Mouse (Mus musculus) cerebellum, adult 9-10 months (tissue): Measurements from ENCODE around the gene Gls2.

ENCODE experiments used
- DNase-seq: peaks from one replicate; pipeline ENCODE4 v3.0.0; 2022

Gls2 gene

GRCm38 (mm10) chr10:128232420-128232985 lies 38.2 kb downstream of the Gls2 start:
- DNase-seq: peak; percentile 88

- DNase-seq: no peak
These were observed 42.1 kb downstream of the Gls2 start for GRCm38 (mm10) chr10:128236321-128236720.

GRCm38 (mm10) chr10:128237807-128238480 lies 43.7 kb downstream of the Gls2 start:
- peak; percentile 63 for DNase-seq

GRCm38 (mm10) chr10:128239140-128239539 lies 44.9 kb downstream of the Gls2 start:
- no peak for DNase-seq

DNA sequence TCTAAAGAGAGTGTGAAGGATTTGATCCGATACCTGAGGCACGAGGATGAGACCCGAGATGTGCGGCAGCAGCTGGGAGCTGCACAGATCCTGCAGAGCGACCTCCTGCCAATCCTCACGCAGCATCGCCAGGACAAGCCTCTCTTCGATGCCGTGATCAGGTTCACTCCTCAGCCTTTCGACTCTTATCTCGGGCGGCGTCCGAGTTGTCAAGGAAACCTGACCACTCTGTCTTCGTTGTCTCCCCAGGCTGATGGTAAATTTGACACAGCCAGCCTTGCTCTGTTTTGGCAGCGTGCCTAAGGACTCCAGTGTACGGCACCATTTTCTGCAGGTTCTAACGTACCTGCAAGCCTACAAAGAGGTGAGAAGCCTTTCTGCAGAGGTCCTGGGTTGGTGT lies 45.9 kb downstream of the Gls2 start:
- no peak for DNase-seq

GRCm38 (mm10) chr10:128243252-128243651 lies 49.0 kb downstream of the Gls2 start:
- no peak for DNase-seq

DNA sequence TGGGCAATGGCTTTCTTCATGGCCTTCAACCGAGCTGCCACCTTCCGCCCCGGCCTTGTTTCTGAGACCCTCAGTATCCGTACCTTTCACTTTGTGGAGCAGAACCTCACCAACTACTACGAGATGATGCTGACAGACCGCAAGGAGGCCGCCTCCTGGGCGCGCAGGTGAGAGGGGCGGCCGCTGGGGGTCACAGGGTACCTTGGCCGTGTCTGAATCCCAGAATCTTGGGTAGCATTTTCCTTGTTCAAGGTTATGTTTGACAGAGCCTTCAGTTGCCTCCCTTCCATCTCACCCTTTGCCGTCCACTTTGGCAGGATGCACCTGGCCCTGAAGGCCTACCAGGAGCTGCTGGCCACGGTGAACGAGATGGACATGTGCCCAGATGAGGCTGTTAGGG lies 49.9 kb downstream of the Gls2 start:
- DNase-seq: no peak

DNA sequence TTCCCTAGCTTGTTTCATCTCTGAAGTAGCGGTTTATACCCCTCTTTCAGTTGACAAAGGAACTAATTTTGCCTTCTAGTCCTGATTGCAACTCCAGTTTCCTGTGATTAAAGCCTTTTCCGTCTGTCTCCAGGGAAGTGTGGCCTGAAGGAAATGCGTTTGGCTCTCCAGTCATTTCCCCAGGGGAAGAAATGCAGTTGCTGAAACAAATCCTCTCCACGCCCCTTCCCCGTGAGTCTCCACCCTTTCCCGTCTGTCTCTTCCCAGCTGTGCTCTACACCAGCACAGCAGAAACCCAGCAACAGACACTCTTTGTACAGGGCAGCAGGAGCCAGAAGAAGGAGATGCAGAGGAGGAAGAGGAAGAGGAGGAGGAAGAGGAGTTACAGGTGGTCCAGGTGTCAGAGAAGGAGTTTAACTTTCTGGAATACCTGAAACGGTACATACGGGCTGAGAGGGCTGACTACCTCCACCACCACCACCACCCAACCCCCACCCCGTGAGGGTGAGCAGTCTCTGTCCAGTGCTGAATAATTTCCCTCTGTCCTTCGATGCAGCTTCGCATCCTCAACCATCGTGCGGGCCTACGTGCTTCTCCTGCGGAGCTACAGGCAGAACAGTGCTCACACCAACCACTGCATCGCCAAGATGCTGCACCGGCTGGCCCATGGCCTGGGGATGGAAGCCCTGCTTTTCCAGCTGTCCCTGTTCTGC lies 52.9 kb downstream of the Gls2 start:
- DNase-seq: no peak

GRCm38 (mm10) chr10:128250565-128250964 lies 56.3 kb downstream of the Gls2 start:
- DNase-seq: no peak

DNA sequence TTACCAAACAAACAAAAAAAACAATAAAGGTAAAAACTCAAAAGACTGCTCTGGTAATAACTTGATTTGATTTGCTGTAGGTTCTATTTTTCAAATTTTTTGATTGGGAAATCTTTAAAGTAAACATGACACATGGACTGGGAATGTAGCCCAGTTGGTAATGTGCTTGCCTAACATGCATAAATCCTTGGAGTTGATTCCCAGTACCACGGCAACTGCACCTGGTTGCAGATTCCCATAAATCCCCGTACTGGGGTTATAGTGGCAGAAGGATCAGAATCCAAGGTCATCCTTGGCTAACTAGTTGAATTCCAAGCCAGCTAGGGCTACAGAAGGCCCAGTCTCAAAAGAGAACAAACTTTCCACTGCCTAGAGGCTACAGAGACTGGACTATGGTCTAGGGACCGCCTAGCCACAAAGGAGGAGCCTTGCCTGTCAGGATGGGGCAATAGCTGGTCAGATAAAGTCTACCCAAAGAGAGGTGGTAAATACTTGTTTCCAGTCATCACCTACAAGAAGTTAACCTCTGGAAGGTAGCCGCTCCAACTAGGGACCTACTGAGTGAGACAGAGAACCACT lies 59.5 kb downstream of the Gls2 start, which contains the start of gene Apon:
Gene Apon, plus strand, starts transcription at position 420 of the 579 bp plus-strand sequence.
- no peak for DNase-seq

- no peak for DNase-seq
These were observed 61.7 kb downstream of the Gls2 start for GRCm38 (mm10) chr10:128255925-128256324.

- DNase-seq: no peak
These were observed 62.1 kb downstream of the Gls2 start for GRCm38 (mm10) chr10:128256328-128256727.

DNA sequence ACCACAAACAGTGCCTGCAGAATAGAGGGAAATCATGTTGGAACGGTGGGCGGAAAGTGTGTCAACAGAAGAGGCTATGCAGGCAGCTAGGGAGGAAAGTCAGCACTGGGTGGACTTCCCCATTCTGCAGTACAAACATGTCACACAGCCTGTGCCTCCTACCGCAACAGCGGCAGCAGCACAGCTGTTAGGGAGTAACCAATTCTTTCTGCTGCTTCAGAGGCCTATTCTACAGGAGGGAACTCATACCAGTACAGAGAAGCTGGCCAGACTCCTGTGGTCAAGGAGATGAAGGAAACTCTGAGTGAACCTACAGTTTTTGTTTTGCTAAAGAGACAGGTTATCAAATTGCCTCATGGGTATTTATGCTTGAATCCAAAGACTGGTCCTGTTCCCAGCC lies 64.7 kb downstream of the Gls2 start:
- DNase-seq: no peak
